25 mouse cellular contexts compared by ENCODE assay signal in the genomic region with DNA sequence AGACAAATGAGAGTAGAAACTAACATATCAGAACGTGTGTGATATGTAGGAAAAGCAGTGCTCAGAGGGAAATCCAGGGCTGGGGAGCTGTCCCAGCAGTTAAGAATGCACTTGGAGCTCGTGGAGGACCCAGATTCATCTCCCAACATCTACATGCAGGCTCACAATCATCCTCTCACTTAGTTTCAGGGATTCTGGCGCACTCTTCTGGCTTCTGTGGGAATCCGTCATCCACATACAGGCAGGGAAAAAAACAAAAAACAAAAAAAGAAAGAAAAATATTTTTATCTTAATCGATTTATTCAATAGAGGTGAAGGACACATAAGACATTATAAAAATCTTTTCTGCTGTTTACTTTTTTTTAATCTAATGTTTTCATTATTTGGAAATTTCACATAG. TPM values are rescaled to one million over a fixed set of nuclear protein-coding genes. Genes with fewer than 3 reads are reported as not detected.
A peak's percentile ranks its signal among the peaks of the same experiment; 100 is the strongest.
DNase-seq lines count a peak whose midpoint lies in the region; ATAC-seq and TF ChIP-seq lines count a peak whose summit lies in the region.
"Had no signal": no experiment of that assay in that cellular context is flagged by ENCODE, and none has a peak within 500 bp of the region (broad histone marks: within the 10 kb centered on the region; RNA-seq: fewer than 3 reads in every experiment).

No protein-coding gene starts in this region.

- no peak overlapping the region for H3K9ac ChIP-seq in heart, embryonic 12.5 days
- no peak overlapping the region for H3K9ac ChIP-seq in liver, postnatal 0 days (replicated peaks)
- H3K9ac ChIP-seq in liver, embryonic 12.5 days = no peak overlapping the region
- no peak overlapping the region for H3K9ac ChIP-seq in embryonic facial prominence, embryonic 14.5 days (ENCODE audit: low read depth, low read length)
- H3K9ac ChIP-seq: embryonic facial prominence, embryonic 13.5 days had no signal

- ATAC-seq in heart, embryonic 12.5 days (ENCODE audit: insufficient number of reproducible peaks, low FRiP score) = no peak
- no peak for ATAC-seq in liver, postnatal 0 days
- ATAC-seq in liver, embryonic 12.5 days = no peak
- no peak for ATAC-seq in embryonic facial prominence, embryonic 14.5 days (ENCODE audit: low read depth)
- ATAC-seq: CD4-positive, CD25-positive, alpha-beta regulatory T cell, adult 4 months had no signal

- intact Hi-C loops in gastrocnemius, postnatal 14 days (cut with DNase I; ENCODE audit: low total_unique reads) = no loop called here

- no peak overlapping the region for H3K4me2 ChIP-seq in heart, embryonic 12.5 days
- no peak overlapping the region for H3K4me2 ChIP-seq in liver, postnatal 0 days (ENCODE audit: low read depth, low read length)
- H3K4me2 ChIP-seq in liver, embryonic 12.5 days = no peak overlapping the region
- H3K4me2 ChIP-seq in embryonic facial prominence, embryonic 14.5 days (ENCODE audit: low read depth, low read length) = no peak overlapping the region
- H3K4me2 ChIP-seq: embryonic facial prominence, embryonic 13.5 days; liver, embryonic 11.5 days had no signal

- H3K27ac ChIP-seq in heart, embryonic 12.5 days (ENCODE audit: poor library complexity, severe bottlenecking) = no peak overlapping the region
- no peak overlapping the region for H3K27ac ChIP-seq in liver, postnatal 0 days (ENCODE audit: low read depth)
- no peak overlapping the region for H3K27ac ChIP-seq in liver, embryonic 12.5 days
- H3K27ac ChIP-seq in embryonic facial prominence, embryonic 14.5 days (replicated peaks; ENCODE audit: low read depth, low read length) = no peak overlapping the region
- H3K27ac ChIP-seq: embryonic facial prominence, embryonic 13.5 days; forebrain, embryonic 10.5 days had no signal

- TF ChIP-seq CTCF in liver, postnatal 0 days (IDR thresholded peaks at IDR 0.05; ENCODE audit: low read depth) = peak; percentile 15; the same call in 1 of the 2 replicates

- no peaks in the 10 kb centered on the region; the same call in 1 of the 2 replicates for H3K9me3 ChIP-seq in heart, embryonic 12.5 days (replicated peaks)
- no peaks in the 10 kb centered on the region for H3K9me3 ChIP-seq in liver, postnatal 0 days (ENCODE audit: low read length)
- no peaks in the 10 kb centered on the region for H3K9me3 ChIP-seq in liver, embryonic 12.5 days (replicated peaks)
- peaks cover 5% of the 10 kb centered on the region; the same call in 1 of the 2 replicates for H3K9me3 ChIP-seq in embryonic facial prominence, embryonic 14.5 days (ENCODE audit: control insufficient read depth, low read length)
- H3K9me3 ChIP-seq: embryonic facial prominence, embryonic 13.5 days; forebrain, embryonic 10.5 days had no signal

- 60% methylated on average over 5 of the region's 5 CpGs for WGBS in heart, embryonic 12.5 days
- WGBS in liver, postnatal 0 days (ENCODE audit: insufficient replicate concordance) = 61% methylated on average over 5 of the region's 5 CpGs
- WGBS in liver, embryonic 12.5 days (ENCODE audit: insufficient replicate concordance) = 46% methylated on average over 5 of the region's 5 CpGs
- WGBS in embryonic facial prominence, embryonic 14.5 days = 54% methylated on average over 5 of the region's 5 CpGs

- H3K4me1 ChIP-seq in heart, embryonic 12.5 days (replicated peaks) = no peaks in the 10 kb centered on the region
- no peaks in the 10 kb centered on the region for H3K4me1 ChIP-seq in liver, postnatal 0 days (ENCODE audit: insufficient read depth)
- no peaks in the 10 kb centered on the region for H3K4me1 ChIP-seq in liver, embryonic 12.5 days
- H3K4me1 ChIP-seq in embryonic facial prominence, embryonic 14.5 days (ENCODE audit: control insufficient read depth, insufficient read depth, low read length) = no peaks in the 10 kb centered on the region
- H3K4me1 ChIP-seq: forebrain, embryonic 10.5 days had no signal

- no peaks in the 10 kb centered on the region for H3K36me3 ChIP-seq in heart, embryonic 12.5 days
- H3K36me3 ChIP-seq in liver, postnatal 0 days (replicated peaks; ENCODE audit: insufficient read depth, low read length) = no peaks in the 10 kb centered on the region
- no peaks in the 10 kb centered on the region for H3K36me3 ChIP-seq in liver, embryonic 12.5 days
- no peaks in the 10 kb centered on the region for H3K36me3 ChIP-seq in embryonic facial prominence, embryonic 14.5 days (ENCODE audit: control insufficient read depth, insufficient read depth, low read length)
- H3K36me3 ChIP-seq: embryonic facial prominence, embryonic 13.5 days; forebrain, embryonic 10.5 days had no signal

- DNase-seq in heart, adult 11 months = peak; percentile 35
- no peak for DNase-seq in liver, postnatal 0 days
- peak; percentile 4 for DNase-seq in NIH3T3 (ENCODE audit: low read depth)
- peak; percentile 19 for DNase-seq in embryonic facial prominence, embryonic 14.5 days (ENCODE audit: low spot score)
- DNase-seq in gastrocnemius, postnatal 14 days = no peak
- DNase-seq: adrenal gland, postnatal 25 days; cerebellum, adult 8-10 months; left cerebral cortex, postnatal 4 days; lung, postnatal 10 days had no signal

- TF ChIP-seq EP300 in liver, postnatal 0 days (IDR thresholded peaks at IDR 0.05; ENCODE audit: low read depth) = no peak

- H3K4me3 ChIP-seq in heart, embryonic 12.5 days = no peak overlapping the region
- H3K4me3 ChIP-seq in liver, postnatal 0 days (ENCODE audit: low read depth, low read length) = no peak overlapping the region
- H3K4me3 ChIP-seq in liver, embryonic 12.5 days = no peak overlapping the region
- no peak overlapping the region for H3K4me3 ChIP-seq in embryonic facial prominence, embryonic 14.5 days (ENCODE audit: low read depth, low read length)
- H3K4me3 ChIP-seq: embryonic facial prominence, embryonic 13.5 days; forebrain, embryonic 10.5 days had no signal

- no peaks in the 10 kb centered on the region for H3K27me3 ChIP-seq in heart, embryonic 12.5 days (replicated peaks)
- no peaks in the 10 kb centered on the region for H3K27me3 ChIP-seq in liver, postnatal 0 days (ENCODE audit: insufficient read depth, low read length)
- no peaks in the 10 kb centered on the region for H3K27me3 ChIP-seq in liver, embryonic 12.5 days (replicated peaks)
- H3K27me3 ChIP-seq in embryonic facial prominence, embryonic 14.5 days (replicated peaks; ENCODE audit: control insufficient read depth, insufficient read depth, low read length) = no peaks in the 10 kb centered on the region
- H3K27me3 ChIP-seq: embryonic facial prominence, embryonic 13.5 days had no signal

RNA-seq across cellular contexts. Expression of a gene that starts 44.3 kb away (rescaled TPM):
- polyA plus RNA-seq in heart, embryonic 12.5 days (2016; fragmentation: Nextera tagmentation; extraction: Ambion mirVana) = 0.09 TPM in 1 of 2 replicates, not detected in the other
- not detected in 2 replicates for polyA plus RNA-seq in liver, postnatal 0 days (2015; fragmentation: Nextera tagmentation; extraction: Ambion mirVana)
- polyA plus RNA-seq in liver, embryonic 12.5 days (2016; fragmentation: Nextera tagmentation; extraction: Ambion mirVana) = not detected in 2 replicates
- 0.08 TPM in 1 of 2 replicates, not detected in the other for polyA plus RNA-seq in embryonic facial prominence, embryonic 14.5 days (2014; fragmentation: Nextera tagmentation; extraction: Ambion mirVana)
- total RNA-seq in gastrocnemius, postnatal 14 days (2021) = not detected
- total RNA-seq: adrenal gland, postnatal 25 days; hematopoietic stem cell, adult 5-6 weeks; megakaryocyte, adult 5-6 weeks had no signal
- polyA plus RNA-seq: CD4-positive, CD25-positive, alpha-beta regulatory T cell, adult 4 months; forebrain, embryonic 10.5 days; gonadal fat pad, adult 2 months; heart, embryonic 14.5 days; kidney, embryonic 16.5 days; liver, embryonic 11.5 days; neural tube, embryonic 11.5 days; spleen, adult 2 months had no signal

RNA-seq across cellular contexts. Expression of a gene that starts 47.6 kb away (rescaled TPM):
- polyA plus RNA-seq in heart, embryonic 12.5 days (2016; fragmentation: Nextera tagmentation; extraction: Ambion mirVana) = not detected in 2 replicates
- not detected in 2 replicates for polyA plus RNA-seq in liver, postnatal 0 days (2015; fragmentation: Nextera tagmentation; extraction: Ambion mirVana)
- polyA plus RNA-seq in liver, embryonic 12.5 days (2016; fragmentation: Nextera tagmentation; extraction: Ambion mirVana) = not detected in 2 replicates
- polyA plus RNA-seq in embryonic facial prominence, embryonic 14.5 days (2014; fragmentation: Nextera tagmentation; extraction: Ambion mirVana) = 0.08 TPM in 2 replicates
- total RNA-seq in gastrocnemius, postnatal 14 days (2021) = not detected
- total RNA-seq: adrenal gland, postnatal 25 days; hematopoietic stem cell, adult 5-6 weeks; layer of hippocampus, adult 18-20 months; left cerebral cortex, adult 18-20 months; left cerebral cortex, postnatal 4 days had no signal
- polyA plus RNA-seq: embryonic facial prominence, embryonic 13.5 days; forebrain, embryonic 10.5 days; gonadal fat pad, adult 2 months; heart, embryonic 14.5 days; kidney, embryonic 16.5 days; liver, embryonic 11.5 days; stomach, embryonic 16.5 days had no signal

Comparison
In these comparisons a context has a peak if more than half of its experiments do, and no peak if none do; other contexts are left out.
1. DNase-seq: peak in heart, adult 11 months (single experiment), NIH3T3 (single experiment) and embryonic facial prominence, embryonic 14.5 days (single experiment); none in liver, postnatal 0 days (single experiment) and gastrocnemius, postnatal 14 days (single experiment).